Mouse (Mus musculus) embryonic facial prominence, embryonic 14.5 days (tissue): ENCODE measurements around the gene Yipf2. TPM values are rescaled to one million over a fixed set of nuclear protein-coding genes. Genes with fewer than 3 reads are reported as not detected.

Source experiments
- ATAC-seq: fragments of 200-750 bp; cut with Nextera tagmentation; 2 replicates; pipeline ENCODE4 v1.8.0; 2017; ENCODE audit warnings: low read depth, moderate number of reproducible peaks, moderate TSS enrichment
- DNase-seq: peaks from one replicate; pipeline ENCODE4 v3.0.0-alpha.2; 2015; ENCODE audit warnings: low spot score
- H3K27ac ChIP-seq: fragments of 300-500 bp; sonication (generic); replicated peaks from 2 replicates; pipeline ENCODE4 v1.5.1; 2014; ENCODE audit warnings: low read depth, mild to moderate bottlenecking, low read length, moderate library complexity
- H3K27me3 ChIP-seq: fragments of 300-500 bp; sonication (generic); replicated peaks from 2 replicates; pipeline ENCODE4 v1.6.1; 2014; ENCODE audit warnings: low read length; ENCODE audit not compliant: control insufficient read depth, insufficient read depth
- H3K36me3 ChIP-seq: fragments of 300-500 bp; sonication (generic); 2 replicates; pipeline ENCODE4 v1.6.1; 2014; ENCODE audit warnings: low read length, mixed read lengths; ENCODE audit not compliant: control insufficient read depth, insufficient read depth
- H3K4me1 ChIP-seq: fragments of 300-500 bp; sonication (generic); 2 replicates; pipeline ENCODE4 v1.6.1; 2014; ENCODE audit warnings: antibody characterized with exemption, low read length; ENCODE audit not compliant: control insufficient read depth, insufficient read depth
- H3K4me2 ChIP-seq: fragments of 300-500 bp; sonication (generic); 2 replicates; pipeline ENCODE4 v1.6.1; 2014; ENCODE audit warnings: low read depth, mild to moderate bottlenecking, low read length, moderate library complexity, mixed read lengths
- H3K4me3 ChIP-seq: fragments of 300-500 bp; sonication (generic); 2 replicates; pipeline ENCODE4 v1.5.1; 2014; ENCODE audit warnings: low read depth, mild to moderate bottlenecking, low read length
- H3K9ac ChIP-seq: fragments of 300-500 bp; sonication (generic); 2 replicates; pipeline ENCODE4 v1.6.1; 2014; ENCODE audit warnings: low read depth, mild to moderate bottlenecking, low read length, moderate library complexity, mixed read lengths
- H3K9me3 ChIP-seq: fragments of 300-500 bp; sonication (generic); 2 replicates; pipeline ENCODE4 v1.6.1; 2016; ENCODE audit warnings: low read length; ENCODE audit not compliant: control insufficient read depth
- WGBS: fragments of 180-500 bp; shearing (Covaris S2); extraction: QIAGEN DNeasy Blood & Tissue Kit; methylation state at CpG from one replicate; pipeline ENCODE4 v1.1.7; 2014; 5-methylcytosine and 5-hydroxymethylcytosine counted together
- polyA plus RNA-seq: library from polyadenylated mRNA; unstranded; fragments of >200 nt; fragmentation: Nextera tagmentation; extraction: Ambion mirVana; gene quantifications from 2 replicates; pipeline ENCODE4 v1.2.1, GENCODE M21; 2014

The Yipf2 gene
- polyA plus RNA-seq, 1 experiment from 2014 or later, result 16.0 TPM

DNA sequence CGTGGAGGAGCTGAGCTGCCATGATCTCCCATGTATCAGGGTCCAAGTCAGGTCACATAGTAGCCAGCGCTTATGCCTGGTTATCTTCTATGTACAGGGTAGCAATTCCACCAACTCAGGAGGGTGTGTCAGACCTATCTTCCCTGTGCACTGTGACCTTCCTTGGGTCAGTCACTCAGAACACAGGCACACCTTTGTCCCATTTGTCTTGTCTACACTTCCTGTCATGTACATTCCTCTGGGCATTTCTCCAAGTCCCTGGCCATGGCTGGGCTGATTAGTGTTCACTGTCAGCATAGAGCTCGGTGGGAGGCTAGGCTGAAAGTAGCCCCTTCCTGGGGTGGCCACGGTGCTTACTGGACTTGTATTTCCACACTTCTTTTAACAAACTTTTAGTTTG lies 34.3 kb downstream of the Yipf2 start:
- Histone ChIP-seq H3K9me3 (no peaks in the 10 kb centered on the region), H3K4me1 (no peaks in the 10 kb centered on the region), H3K36me3 (peaks cover 35% of the 10 kb centered on the region), H3K4me2 (no peak overlapping the region), H3K27ac (no peak overlapping the region), H3K27me3 (no peaks in the 10 kb centered on the region), H3K9ac (no peak overlapping the region), H3K4me3 (no peak overlapping the region)
- no peak for DNase-seq
- WGBS, result 86% methylated on average over 4 of the region's 4 CpGs
- no peak for ATAC-seq

GRCm38 (mm10) chr9:21557556-21557955 lies 35.1 kb downstream of the Yipf2 start:
- Histone ChIP-seq H3K4me3 (no peak overlapping the region), H3K4me1 (no peaks in the 10 kb centered on the region), H3K36me3 (peaks cover 34% of the 10 kb centered on the region), H3K9ac (no peak overlapping the region), H3K9me3 (no peaks in the 10 kb centered on the region), H3K27ac (no peak overlapping the region), H3K27me3 (no peaks in the 10 kb centered on the region), H3K4me2 (no peak overlapping the region)
- 80% methylated on average over 2 of the region's 2 CpGs for WGBS
- no peak for DNase-seq
- ATAC-seq, result no peak

DNA sequence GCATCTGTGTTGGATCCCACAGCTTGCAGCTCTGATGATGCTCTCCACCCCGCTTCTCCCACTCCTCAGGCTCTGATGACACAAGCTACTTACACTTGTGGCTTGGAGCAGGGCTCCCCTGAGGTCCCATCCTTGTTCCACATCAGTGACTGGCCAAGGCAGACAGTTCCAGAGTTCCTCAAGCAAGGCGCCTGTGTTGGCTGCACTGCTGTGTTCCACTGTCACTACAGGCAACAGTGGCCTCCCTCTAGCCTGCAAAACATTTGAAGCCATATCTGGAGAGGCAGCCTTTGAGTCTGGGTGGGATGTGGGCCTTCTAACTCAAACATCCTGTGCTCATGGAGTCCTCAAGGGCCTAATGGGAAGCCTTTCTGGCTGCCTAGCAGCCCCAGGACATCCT lies 35.6 kb downstream of the Yipf2 start:
- DNase-seq (no peak), ATAC-seq (no peak)
- Histone ChIP-seq H3K9me3 (no peaks in the 10 kb centered on the region), H3K4me2 (no peak overlapping the region), H3K4me3 (no peak overlapping the region), H3K27me3 (no peaks in the 10 kb centered on the region), H3K9ac (no peak overlapping the region), H3K36me3 (peaks cover 30% of the 10 kb centered on the region), H3K4me1 (no peaks in the 10 kb centered on the region), H3K27ac (no peak overlapping the region)
- 95% methylated on average over 2 of the region's 2 CpGs for WGBS

DNA sequence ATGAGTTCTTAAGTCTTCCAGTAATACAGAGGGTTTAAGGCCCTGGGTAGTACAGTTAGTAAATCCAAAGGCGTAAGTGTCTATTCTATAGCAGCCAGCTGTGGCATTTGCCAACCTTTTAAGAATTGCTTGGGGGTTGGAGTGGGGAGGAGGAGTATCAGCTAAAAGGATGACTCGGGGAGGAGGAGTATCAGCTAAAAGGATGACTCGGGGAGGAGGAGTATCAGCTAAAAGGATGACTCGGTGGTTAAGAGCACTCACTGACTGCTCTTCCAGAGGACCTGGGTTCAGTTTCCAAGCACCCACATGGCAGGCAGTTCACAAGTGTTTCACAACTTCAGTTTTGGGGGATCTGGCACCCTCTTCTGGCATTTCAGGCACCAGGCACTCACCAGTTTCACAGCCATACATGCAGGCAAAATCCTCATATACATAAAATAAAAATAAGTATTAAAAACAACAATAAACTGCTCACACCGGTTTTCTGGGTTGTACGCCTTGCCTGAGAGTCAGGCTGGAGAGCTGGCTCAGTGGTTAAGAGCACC lies 37.4 kb downstream of the Yipf2 start:
- ATAC-seq, result no peak
- Histone ChIP-seq H3K9me3 (no peaks in the 10 kb centered on the region), H3K27me3 (no peaks in the 10 kb centered on the region), H3K27ac (no peak overlapping the region), H3K4me3 (no peak overlapping the region), H3K9ac (no peak overlapping the region), H3K4me2 (no peak overlapping the region), H3K36me3 (peaks cover 31% of the 10 kb centered on the region), H3K4me1 (no peaks in the 10 kb centered on the region)
- WGBS, result 88% methylated on average over 6 of the region's 6 CpGs
- DNase-seq, result no peak

- H3K4me3 ChIP-seq, result no peak overlapping the region
- no peak overlapping the region for H3K27ac ChIP-seq
- no peaks in the 10 kb centered on the region for H3K9me3 ChIP-seq
- H3K9ac ChIP-seq, result no peak overlapping the region
- ATAC-seq (no peak), DNase-seq (no peak)
- WGBS, result 86% methylated on average over 6 of the region's 6 CpGs
- H3K4me1 ChIP-seq, result peaks cover 4% of the 10 kb centered on the region
- H3K36me3 ChIP-seq, result peaks cover 32% of the 10 kb centered on the region
- no peaks in the 10 kb centered on the region for H3K27me3 ChIP-seq
- H3K4me2 ChIP-seq, result no peak overlapping the region
Measured at GRCm38 (mm10) chr9:21553607-21554273, 38.9 kb downstream of the Yipf2 start.

- Histone ChIP-seq H3K27ac (no peak overlapping the region), H3K9ac (no peak overlapping the region), H3K4me3 (no peak overlapping the region), H3K4me1 (peaks cover 9% of the 10 kb centered on the region), H3K36me3 (peaks cover 23% of the 10 kb centered on the region), H3K27me3 (no peaks in the 10 kb centered on the region), H3K9me3 (no peaks in the 10 kb centered on the region), H3K4me2 (no peak overlapping the region)
- no peak for ATAC-seq
- DNase-seq, result no peak
- 92% methylated on average over 2 of the region's 2 CpGs for WGBS
Measured at GRCm38 (mm10) chr9:21551049-21551448, 41.6 kb downstream of the Yipf2 start.

DNA sequence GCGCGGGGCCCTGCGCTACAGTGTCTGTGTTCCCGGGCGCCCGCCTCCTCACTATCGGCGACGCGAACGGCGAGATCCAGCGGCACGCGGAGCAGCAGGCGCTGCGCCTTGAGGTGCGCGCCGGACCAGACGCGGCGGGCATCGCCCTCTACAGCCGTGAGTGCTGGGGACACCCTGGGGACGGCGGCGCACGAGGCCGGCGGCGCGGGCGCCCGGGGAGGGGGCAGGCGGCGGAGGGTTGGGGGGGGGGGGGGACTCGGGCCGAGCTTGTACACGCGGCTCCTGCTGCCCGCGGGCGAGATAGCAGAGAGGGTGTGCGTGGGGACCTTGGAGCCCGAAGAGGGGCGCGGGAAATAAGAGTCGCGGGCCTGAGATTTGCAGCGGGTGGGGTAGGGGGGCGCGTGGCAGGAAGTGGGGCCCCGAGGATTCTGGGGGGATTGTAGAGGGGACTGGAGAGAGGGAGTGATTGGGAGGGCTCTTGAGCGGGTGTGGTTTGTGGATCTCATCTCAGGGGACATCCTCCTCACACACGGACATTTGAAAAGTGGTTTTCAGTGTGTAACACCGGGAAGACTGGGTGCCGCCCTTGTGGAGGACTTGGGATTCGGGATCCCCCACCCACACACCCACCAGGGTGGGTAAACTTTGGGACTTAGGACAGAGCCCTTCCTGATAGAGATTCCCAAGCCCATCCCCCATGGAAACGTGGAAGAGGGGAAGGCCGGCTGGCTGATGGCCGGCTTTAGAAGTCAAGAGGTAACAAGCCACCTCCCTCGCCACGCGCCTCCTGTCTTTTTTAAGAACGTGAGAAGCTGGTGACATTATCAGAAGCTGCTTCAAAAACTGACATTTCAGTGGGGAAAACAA lies 45.3 kb downstream of the Yipf2 start:
- 0% methylated on average over 22 of the region's 66 CpGs for WGBS

GRCm38 (mm10) chr9:21546789-21547074 lies 45.9 kb downstream of the Yipf2 start, which contains the start of gene Carm1:
Carm1 (plus strand) TSS chr9:21546894.
- ATAC-seq (no peak), DNase-seq (no peak)
- peaks cover 19% of the 10 kb centered on the region for H3K36me3 ChIP-seq
- WGBS, result no CpG with 5 or more reads among the region's 52 CpGs
- peak within 1 kb of the TSS; percentile 99 for H3K27ac ChIP-seq
- peaks cover 19% of the 10 kb centered on the region for H3K4me1 ChIP-seq
- H3K4me2 ChIP-seq, result peak within 1 kb of the TSS; percentile 77
- no peaks in the 10 kb centered on the region for H3K27me3 ChIP-seq
- no peaks in the 10 kb centered on the region for H3K9me3 ChIP-seq
- H3K4me3 ChIP-seq, result peak within 1 kb of the TSS; percentile 88
- H3K9ac ChIP-seq, result peak within 1 kb of the TSS; percentile 99

More for the DNA sequence above, 45.3 kb downstream of the Yipf2 start:
- Histone ChIP-seq H3K36me3 (peaks cover 19% of the 10 kb centered on the region), H3K9ac (peak overlapping the region; percentile 99), H3K4me2 (peak overlapping the region; percentile 77), H3K27me3 (no peaks in the 10 kb centered on the region), H3K4me1 (peaks cover 19% of the 10 kb centered on the region), H3K27ac (peak overlapping the region; percentile 99), H3K9me3 (no peaks in the 10 kb centered on the region), H3K4me3 (peak overlapping the region; percentile 88)
- DNase-seq, result peak; percentile 81
- peak; percentile 1; the same call in 1 of the 2 replicates for ATAC-seq
